Mouse (Mus musculus) midbrain, postnatal 0 days (tissue): Measurements from ENCODE around the gene Gm10337. TPM values are rescaled to one million over a fixed set of nuclear protein-coding genes. Genes with fewer than 3 reads are reported as not detected.

ENCODE experiments used
- ATAC-seq: fragments of 200-750 bp; cut with Nextera tagmentation; 2 replicates; pipeline ENCODE4 v1.8.0; 2017; ENCODE audit warnings: moderate number of reproducible peaks, mild to moderate bottlenecking, moderate TSS enrichment, moderate library complexity; ENCODE audit not compliant: low FRiP score
- DNase-seq: peaks from one replicate; pipeline ENCODE4 v3.0.0-alpha.2; 2015; ENCODE audit warnings: low spot score
- H3K27ac ChIP-seq: fragments of 300-500 bp; sonication (generic); 2 replicates; pipeline ENCODE4 v1.5.1; 2014; ENCODE audit warnings: low read depth, mild to moderate bottlenecking, low read length, mixed read lengths
- H3K27me3 ChIP-seq: fragments of 300-500 bp; sonication (generic); 2 replicates; pipeline ENCODE4 v1.6.1; 2014; ENCODE audit warnings: low read length, control low read depth, mixed read lengths; ENCODE audit not compliant: insufficient read depth
- H3K36me3 ChIP-seq: fragments of 300-500 bp; sonication (generic); 2 replicates; pipeline ENCODE4 v1.6.1; 2014; ENCODE audit warnings: low read length, control low read depth, mixed read lengths; ENCODE audit not compliant: insufficient read depth
- H3K4me1 ChIP-seq: fragments of 300-500 bp; sonication (generic); 2 replicates; pipeline ENCODE4 v1.6.1; 2014; ENCODE audit warnings: mild to moderate bottlenecking, control low read depth, antibody characterized with exemption, low read length, mixed read lengths; ENCODE audit not compliant: insufficient read depth
- H3K4me2 ChIP-seq: fragments of 300-500 bp; sonication (generic); 2 replicates; pipeline ENCODE4 v1.6.1; 2014; ENCODE audit warnings: low read depth, mild to moderate bottlenecking, low read length, mixed read lengths; ENCODE audit not compliant: poor library complexity, severe bottlenecking
- H3K4me3 ChIP-seq: fragments of 300-500 bp; sonication (generic); 2 replicates; pipeline ENCODE4 v1.5.1; 2014; ENCODE audit warnings: low read depth, mild to moderate bottlenecking, low read length, moderate library complexity
- H3K9ac ChIP-seq: fragments of 300-500 bp; sonication (generic); replicated peaks from 2 replicates; pipeline ENCODE4 v1.6.1; 2014; ENCODE audit warnings: mild to moderate bottlenecking, low read length, moderate library complexity, mixed read lengths; ENCODE audit not compliant: poor library complexity, severe bottlenecking
- H3K9me3 ChIP-seq: fragments of 300-500 bp; sonication (generic); 2 replicates; pipeline ENCODE4 v1.6.1; 2016; ENCODE audit warnings: low read length, control low read depth
- CTCF ChIP-seq: IDR thresholded peaks from 2 replicates; pipeline ENCODE4 v1.5.1; 2016; ENCODE audit warnings: antibody characterized with exemption, mild to moderate bottlenecking
- WGBS: fragments of 180-500 bp; shearing (Covaris S2); extraction: QIAGEN DNeasy Blood & Tissue Kit; methylation state at CpG from one replicate; pipeline ENCODE4 v1.1.7; 2014; 5-methylcytosine and 5-hydroxymethylcytosine counted together
- polyA plus RNA-seq: library from polyadenylated mRNA; unstranded; fragments of >200 nt; fragmentation: Nextera tagmentation; extraction: Ambion mirVana; gene quantifications from 2 replicates; pipeline ENCODE4 v1.2.1, GENCODE M21; 2015
- total RNA-seq: library from RNA; depleted of rRNA; stranded (reverse); fragments of >200 nt; gene quantifications from 2 replicates; pipeline ENCODE4 v1.2.3, GENCODE M21; 2014

The Gm10337 gene
- total and polyA plus RNA-seq, 2 experiments from 2014 or later, result 18.2 TPM; not detected in 1

DNA sequence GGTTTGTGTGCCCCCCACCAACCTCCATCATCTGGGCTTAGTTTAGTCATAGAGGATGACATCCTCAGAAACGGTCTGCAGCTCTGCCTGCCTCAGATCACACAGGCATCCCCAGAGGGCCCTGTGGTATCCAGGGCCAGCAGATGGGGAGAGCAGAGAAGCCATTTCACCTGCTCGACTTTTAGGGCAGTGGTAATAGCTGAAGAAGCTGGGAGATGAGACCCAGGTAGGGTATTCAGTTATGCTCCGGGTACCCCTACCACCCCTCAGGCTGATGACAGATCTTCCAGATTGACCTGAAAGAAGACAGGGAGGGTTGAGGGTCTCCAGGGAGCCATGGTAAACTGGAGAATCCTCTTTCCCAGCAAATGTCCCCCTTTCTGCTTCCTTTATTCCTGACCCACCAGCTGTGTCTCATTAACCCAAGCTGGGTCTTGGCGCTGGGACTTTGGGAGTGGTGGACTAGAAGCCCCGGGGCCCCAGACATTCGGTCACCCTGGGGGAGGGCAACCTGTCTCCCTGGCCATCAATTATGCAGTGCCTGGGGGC, 7.8 kb downstream of the Gm10337 start:
- ATAC-seq (no peak), DNase-seq (peak; percentile 26)
- Histone ChIP-seq H3K27me3 (no peaks in the 10 kb centered on the region), H3K9ac (peak overlapping the region; percentile 82; the same call in 1 of the 2 replicates), H3K36me3 (peaks cover 8% of the 10 kb centered on the region; the same call in 1 of the 2 replicates), H3K4me1 (peaks cover 22% of the 10 kb centered on the region), H3K9me3 (no peaks in the 10 kb centered on the region), H3K27ac (peak overlapping the region; percentile 97), H3K4me2 (peak overlapping the region; percentile 75), H3K4me3 (peak overlapping the region; percentile 64; the same call in 1 of the 2 replicates)
- TF ChIP-seq CTCF, result no peak
- 6% methylated on average over 6 of the region's 6 CpGs for WGBS

DNA sequence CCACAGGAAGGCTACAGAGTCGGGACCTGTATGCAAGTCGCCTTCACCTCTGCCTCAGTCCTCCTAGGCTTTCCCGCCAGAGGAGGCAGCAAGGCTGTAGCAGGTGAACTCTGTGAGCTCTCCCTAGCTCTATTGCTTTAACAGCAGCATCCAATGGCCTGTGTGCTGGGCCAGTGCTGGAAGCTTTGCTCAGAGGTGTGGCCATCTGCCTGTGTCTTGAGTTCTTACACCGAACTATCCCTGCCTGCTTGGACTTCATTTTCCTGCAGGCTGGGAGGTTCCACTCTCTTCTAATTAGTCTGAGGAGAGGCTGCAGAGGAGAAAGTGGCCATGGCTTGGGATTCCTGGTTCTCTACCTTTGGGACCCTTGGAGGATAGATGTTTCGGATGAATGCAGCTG, 8.5 kb downstream of the Gm10337 start:
- peak overlapping the region; percentile 97 for H3K27ac ChIP-seq

DNA sequence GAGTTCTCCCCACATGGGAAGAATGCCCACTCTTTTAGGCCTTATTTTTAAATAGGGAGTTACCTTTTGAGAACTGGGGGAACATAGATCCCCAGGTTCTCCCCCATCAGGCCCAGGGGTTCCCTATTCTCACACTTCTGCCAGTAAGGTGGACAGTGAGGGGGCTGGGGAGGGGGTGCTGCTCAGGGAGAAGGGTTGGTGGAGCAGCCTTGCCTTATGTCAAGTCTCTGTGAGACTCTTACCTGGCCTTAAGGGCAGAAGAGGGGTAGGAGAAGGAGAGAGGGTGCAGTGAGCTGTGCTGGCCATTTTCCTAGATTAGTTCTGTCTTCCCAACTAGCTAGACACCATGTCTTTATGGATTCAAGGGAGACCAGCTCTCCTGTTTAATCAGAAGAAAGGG, 8.9 kb downstream of the Gm10337 start:
- Histone ChIP-seq H3K4me2 (no peak overlapping the region), H3K4me3 (no peak overlapping the region), H3K27me3 (no peaks in the 10 kb centered on the region), H3K36me3 (peaks cover 6% of the 10 kb centered on the region; the same call in 1 of the 2 replicates), H3K9ac (peak overlapping the region; percentile 82), H3K4me1 (peaks cover 22% of the 10 kb centered on the region), H3K27ac (peak overlapping the region; percentile 97), H3K9me3 (no peaks in the 10 kb centered on the region)
- ATAC-seq, result no peak
- no peak for DNase-seq
- no peak for TF ChIP-seq CTCF

More for the DNA sequence above, 8.5 kb downstream of the Gm10337 start:
- Histone ChIP-seq H3K36me3 (peaks cover 8% of the 10 kb centered on the region; the same call in 1 of the 2 replicates), H3K9ac (peak overlapping the region; percentile 82), H3K27me3 (no peaks in the 10 kb centered on the region), H3K4me3 (no peak overlapping the region), H3K4me2 (peak overlapping the region; percentile 75), H3K9me3 (no peaks in the 10 kb centered on the region), H3K4me1 (peaks cover 22% of the 10 kb centered on the region)
- ATAC-seq (no peak), DNase-seq (no peak)
- 17% methylated on average over 5 of the region's 5 CpGs for WGBS
- no peak for TF ChIP-seq CTCF

DNA sequence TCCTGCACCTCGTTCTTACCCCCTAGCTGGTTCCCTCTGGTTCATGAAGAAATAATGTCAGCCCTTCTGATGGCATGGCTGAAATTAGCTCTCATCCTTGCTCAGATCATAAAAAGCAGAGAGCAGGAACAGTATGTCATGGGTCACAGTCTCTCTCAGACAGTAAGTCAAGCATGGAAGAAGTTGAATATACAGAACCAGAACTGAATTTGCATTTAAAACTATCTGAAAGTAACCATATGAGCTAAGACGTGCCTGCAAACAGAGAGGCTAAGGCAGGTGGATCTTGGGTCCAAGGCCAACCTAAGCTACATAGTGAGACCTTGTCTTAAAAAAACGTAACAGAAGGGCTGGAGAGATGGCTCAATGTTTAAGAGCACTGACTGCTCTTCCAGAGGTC, 9.5 kb downstream of the Gm10337 start:
- Histone ChIP-seq H3K4me3 (no peak overlapping the region), H3K9me3 (no peaks in the 10 kb centered on the region), H3K27me3 (no peaks in the 10 kb centered on the region), H3K4me2 (no peak overlapping the region), H3K9ac (no peak overlapping the region), H3K27ac (no peak overlapping the region), H3K4me1 (peaks cover 22% of the 10 kb centered on the region), H3K36me3 (0 out of 2 replicates have a peak, but pooled peaks cover 3% of the 10 kb centered on the region)
- no peak for TF ChIP-seq CTCF
- DNase-seq (no peak), ATAC-seq (no peak)
- WGBS, result 83% methylated on average over 3 of the region's 3 CpGs

DNA sequence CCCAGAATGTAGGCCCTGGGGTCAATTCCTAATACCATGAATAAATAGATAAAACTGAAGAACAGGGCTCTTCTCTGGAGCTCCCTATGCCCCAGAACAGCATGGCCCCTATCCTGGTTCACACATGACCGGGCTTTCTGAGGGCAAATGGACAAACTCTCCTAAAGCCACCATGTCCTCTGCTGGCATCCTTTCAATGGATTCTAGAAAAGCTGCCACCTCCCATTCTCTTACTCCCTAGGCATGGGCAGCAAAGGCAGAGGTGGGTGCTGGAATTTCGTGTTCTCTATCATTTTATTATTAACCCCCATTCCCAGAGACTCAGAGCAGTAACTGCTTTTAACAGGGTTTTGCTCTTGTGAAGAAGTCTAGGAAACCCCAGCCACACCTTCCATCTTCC, 11.7 kb downstream of the Gm10337 start:
- Histone ChIP-seq H3K27me3 (no peaks in the 10 kb centered on the region), H3K9ac (0 out of 2 replicates have a peak overlapping the region, but pooled peaks have one; percentile 86), H3K4me1 (peaks cover 28% of the 10 kb centered on the region), H3K9me3 (no peaks in the 10 kb centered on the region), H3K36me3 (no peaks in the 10 kb centered on the region), H3K4me2 (peak overlapping the region; percentile 80), H3K27ac (no peak overlapping the region), H3K4me3 (peak overlapping the region; percentile 66)
- 86% methylated on average over 2 of the region's 2 CpGs for WGBS
- ATAC-seq (no peak), DNase-seq (no peak)
- TF ChIP-seq CTCF, result no peak

DNA sequence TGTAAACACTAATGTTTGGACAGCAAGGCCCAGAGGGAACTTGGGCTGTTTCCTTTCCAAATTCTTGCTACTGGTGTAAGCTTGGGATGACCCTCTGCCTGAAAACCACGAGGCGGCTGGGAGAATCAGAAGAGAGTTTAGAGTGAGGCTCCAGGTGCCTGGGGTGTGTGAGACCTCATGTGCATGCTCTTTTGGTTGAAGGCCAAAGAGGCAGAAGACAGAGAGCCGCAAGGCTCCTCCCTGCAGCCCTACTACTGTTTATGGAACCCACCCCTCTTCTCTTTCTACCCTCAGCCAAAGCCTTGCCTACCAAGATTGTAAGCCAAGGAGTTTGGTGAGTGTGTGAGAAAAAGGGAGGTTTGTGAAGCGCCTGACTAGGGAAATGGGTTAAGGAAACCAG, 12.3 kb downstream of the Gm10337 start:
- DNase-seq, result no peak
- H3K27me3 ChIP-seq, result no peaks in the 10 kb centered on the region
- H3K4me3 ChIP-seq, result peak overlapping the region; percentile 66
- H3K9me3 ChIP-seq, result no peaks in the 10 kb centered on the region
- peak overlapping the region; percentile 99 for H3K27ac ChIP-seq
- peak overlapping the region; percentile 86 for H3K9ac ChIP-seq
- 42% methylated on average over 4 of the region's 4 CpGs for WGBS
- ATAC-seq, result no peak
- no peaks in the 10 kb centered on the region for H3K36me3 ChIP-seq
- peaks cover 28% of the 10 kb centered on the region for H3K4me1 ChIP-seq
- peak overlapping the region; percentile 80 for H3K4me2 ChIP-seq
- TF ChIP-seq CTCF, result no peak
